Mouse (Mus musculus) cerebellum, postnatal 4 days (tissue): ENCODE results near the gene Ticam1.

ENCODE experiments used
- DNase-seq, 2 experiments: peaks; one replicate each; pipeline ENCODE4 v3.0.0; 2022; ENCODE audit warnings: low spot score in 2 of 2, mixed read lengths in 1 of 2

Gene Ticam1

DNA sequence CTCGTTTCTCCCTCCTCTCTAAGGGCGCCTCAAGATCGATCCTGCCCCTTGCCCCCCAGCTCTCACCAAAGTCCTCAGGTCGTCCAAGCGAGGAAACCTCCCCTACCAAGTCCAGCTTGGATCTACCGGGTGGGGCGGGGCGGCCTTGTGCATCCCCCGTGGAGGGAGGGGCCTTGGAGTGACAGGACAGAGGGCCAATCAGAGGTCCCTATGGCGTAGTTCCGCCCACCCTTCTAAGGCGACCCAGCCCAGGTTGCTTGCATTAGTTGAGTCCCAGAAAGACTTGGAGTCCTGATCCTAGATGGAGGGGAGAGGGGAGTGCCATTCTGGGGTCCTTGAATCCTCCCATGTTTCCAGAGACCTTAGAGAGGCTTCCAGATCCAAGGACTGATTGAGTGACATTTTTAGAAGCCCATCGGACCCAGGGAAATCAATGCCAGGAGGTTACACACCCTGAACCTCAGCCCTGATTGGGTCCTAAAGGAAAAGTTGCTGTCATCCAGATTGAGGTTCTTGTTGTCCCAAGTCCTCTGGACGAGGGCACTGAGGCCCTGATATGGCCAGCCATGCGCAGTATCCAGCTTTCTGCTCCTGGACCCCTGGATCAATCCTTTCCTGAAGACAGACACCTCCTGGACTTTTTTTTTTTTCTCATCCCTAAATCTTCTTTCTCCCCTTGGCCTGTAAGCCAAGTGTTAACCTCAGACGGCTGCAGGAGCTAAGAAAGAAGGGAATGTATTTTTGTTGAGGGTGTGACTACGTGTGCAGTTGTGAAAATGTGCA, 14.0 kb upstream of the Ticam1 start:
- DNase-seq, result peak; percentile 63 to 64

DNA sequence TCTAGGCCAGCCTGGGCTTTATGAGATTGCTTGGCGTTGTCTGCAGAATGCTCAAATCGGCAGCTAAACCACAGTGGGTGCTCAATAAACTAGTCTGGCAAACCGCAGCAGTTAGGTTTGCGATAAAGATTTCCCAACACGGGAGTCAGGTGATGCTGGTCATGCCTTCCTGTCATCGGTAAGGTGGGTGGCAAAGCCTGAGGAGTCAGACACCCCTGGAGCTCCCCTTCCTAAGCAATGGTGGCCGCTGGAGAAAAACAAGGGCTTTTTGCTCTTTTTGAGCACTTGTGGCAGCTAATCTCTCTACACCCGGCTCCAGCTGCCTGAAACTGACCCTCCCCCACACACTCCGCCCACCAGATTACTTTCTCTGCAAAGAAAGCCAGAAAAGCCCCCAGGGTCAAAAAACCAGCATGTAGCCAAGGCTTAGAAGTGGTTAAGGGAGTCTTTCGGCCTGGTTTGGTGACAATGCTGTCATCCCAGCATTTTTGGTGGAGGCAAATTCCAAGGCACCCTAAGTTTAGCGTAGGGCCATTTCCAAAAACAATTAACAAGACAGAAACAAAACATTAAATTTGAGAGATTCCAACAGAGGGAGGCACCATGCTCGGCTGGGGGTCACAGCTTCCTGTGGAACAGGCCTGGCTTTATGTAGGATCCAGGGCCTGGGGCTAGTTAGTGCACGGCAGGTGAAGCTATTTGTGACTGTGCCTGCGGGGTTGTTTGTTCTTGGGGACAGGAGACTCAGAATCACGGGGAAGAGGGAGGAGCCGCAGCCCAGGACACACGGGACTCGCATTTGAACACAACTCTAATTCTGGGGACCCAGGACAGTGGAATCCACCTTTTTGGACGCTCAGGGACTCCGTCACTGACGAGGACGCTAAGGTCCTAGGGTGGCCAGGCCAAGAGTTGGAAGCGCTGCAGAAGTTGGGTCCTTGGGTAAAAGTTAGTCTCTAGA, 13.1 kb upstream of the Ticam1 start:
- no peak for DNase-seq

DNA sequence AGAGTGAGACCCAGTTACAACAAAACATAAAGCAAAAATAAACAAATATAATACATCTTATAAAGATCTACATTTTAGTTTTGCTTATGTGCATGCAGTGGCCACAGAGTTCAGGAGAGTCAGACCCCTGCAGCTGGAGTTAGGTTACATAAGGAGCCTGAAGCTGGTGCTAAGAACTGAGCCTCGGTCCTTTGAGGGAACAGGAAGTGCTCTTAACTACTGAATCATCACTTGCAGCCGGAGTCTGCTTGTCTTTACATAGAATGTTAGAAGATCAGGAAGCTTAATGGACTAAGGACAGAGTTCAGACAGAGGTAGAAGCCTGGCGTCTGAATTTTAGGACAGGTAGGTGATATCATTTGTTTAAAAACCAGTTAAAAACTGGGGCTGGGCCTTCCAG, 12.3 kb upstream of the Ticam1 start:
- no peak for DNase-seq

DNA sequence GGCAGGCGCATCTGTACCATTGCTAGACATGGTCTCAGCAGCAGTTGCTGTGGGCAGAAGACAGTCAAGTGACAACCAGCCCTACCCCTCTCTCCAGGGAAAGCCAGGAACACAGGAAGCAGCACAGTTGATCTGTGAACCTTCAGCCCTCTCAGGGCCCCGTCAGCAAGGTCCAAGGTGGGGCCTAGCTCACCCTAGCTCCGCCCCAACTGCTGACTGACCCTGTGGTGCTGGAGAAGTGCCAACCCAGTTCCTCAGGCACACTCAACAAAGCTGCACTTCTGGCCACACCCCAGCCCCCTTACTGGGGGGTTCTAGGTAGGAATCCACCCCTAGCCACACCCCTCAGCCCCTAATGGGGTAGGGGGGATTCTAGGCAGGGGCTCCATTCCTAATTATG, 11.2 kb upstream of the Ticam1 start:
- DNase-seq, result no peak

DNA sequence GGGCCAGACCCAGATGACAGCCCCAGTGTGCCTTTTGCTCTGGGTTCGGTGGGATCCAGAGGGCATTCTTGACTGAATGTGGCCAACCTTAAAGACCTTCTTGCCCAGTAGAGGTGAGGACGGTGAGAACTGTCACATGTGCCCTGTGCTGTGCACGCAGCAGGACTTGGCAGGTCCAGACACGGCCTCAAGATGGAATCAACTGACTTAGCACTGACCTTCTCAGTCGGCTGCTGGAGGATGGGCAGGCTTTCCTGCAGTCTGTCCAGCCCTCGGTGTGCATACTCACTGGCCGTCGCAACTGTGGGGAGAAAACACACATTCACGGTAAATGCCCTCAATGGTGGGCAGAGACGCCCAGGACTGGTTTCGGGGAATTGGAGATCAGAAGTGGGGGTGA, 9.4 kb upstream of the Ticam1 start:
- no peak for DNase-seq

DNA sequence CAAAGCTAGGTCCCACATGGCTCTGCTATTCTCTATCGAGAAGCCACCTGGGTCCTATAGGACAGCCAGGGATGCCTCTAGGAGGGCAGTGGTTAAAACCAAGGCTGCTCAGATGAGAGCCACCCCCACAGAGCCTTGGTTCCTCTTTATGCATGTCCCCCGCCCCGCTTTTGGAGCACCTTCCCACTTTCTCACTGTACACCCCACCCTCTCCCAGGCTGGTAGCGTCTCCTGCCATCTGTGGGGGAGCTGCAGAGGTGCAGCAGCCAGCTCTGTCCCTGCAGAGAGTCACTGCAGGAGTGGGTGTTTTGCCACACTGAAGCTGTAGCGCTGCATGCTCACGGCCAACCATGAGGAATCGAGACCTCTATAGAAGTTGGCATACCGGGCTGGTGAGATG, 6.7 kb upstream of the Ticam1 start:
- no peak for DNase-seq

DNA sequence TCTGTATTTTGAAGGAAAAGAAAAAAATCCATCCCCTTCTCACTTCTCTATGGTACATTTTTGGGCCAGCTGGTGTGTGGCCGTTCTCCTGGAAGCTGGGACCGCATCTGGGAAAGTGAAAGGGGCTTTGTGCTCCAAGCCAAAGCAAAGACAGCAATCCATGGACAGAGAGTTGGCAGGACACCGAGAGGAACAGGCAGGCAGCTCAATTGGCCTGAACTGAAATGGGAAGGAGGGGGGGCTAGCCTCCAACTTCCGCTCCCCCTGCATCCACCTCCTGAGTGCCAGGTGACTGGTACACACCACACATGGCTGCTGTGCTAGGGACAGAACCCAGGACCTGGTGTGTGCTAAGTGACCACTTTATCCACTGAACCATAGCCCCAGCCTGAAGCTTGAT, 6.2 kb upstream of the Ticam1 start:
- DNase-seq, result no peak

DNA sequence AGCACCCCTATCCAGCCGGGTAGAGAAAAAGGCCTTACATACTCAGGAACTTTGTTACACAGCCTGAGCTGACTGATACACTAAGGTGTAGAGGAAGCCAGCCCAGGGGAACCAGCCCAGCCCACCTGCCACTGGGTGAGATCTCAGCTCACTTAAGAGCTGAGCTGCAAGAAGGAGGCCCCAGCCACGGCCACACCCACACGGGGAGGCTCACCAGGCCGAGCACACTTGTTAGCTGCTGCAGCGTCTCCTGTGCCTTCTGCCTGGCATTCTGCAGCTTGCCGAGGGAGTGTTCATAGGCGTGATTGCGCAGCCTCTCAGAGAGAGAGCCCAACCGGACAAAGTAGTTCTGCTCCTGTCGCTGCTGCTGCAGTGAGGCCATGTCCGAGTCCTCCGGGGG, 4.6 kb upstream of the Ticam1 start:
- DNase-seq, result no peak

DNA sequence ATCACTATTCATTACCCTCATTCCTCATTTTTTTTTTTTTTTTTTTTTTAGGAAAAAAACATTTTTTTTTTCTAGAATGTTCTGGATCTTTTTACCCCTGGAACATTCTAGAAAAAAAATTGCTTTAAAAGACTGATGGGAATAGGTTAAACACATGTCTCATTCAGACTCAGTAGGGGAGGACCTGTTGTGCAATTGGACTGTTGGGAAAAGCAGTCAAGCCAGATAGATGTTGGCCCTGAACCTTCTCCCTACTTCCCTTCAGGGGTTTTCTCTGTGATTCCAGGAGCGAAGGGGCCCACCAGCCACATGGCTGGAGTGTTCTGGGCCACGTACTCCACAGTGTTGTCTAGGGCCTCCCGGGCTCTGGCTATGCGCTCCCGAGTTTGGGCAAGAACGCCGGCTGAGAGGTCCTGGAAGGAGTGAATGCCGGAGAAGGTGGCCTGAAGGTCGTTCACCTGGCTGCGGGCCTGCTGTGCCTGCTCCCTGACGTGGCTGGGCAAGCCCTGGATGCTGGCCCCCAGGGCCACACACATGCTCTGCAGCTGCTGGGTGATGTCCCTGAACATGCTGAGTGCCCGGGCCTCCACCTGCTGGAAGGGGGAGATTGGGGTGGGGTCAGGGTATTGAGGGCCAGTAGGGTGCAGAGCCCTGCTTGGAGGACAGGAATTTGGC, 3.0 kb upstream of the Ticam1 start:
- no peak for DNase-seq

DNA sequence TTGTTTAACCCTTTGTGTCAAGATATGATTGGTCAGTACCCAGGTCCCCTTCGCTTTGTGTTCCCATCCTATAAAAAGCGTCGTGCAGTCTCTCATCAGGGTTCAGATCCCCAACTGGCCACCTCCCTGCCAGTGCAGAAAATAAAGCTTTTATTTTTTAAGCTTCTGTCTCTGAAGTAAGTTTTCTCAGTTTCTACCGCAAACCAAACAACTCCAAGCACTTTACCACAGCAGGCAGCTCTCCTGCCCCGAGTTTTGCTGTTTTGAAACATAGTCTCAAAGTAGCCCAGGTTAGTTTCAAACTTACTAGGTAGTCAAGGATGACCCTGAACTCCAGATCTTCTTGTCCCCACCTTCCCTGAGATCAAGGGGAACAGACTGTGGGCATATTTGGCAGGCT, 1.8 kb upstream of the Ticam1 start:
- DNase-seq, result no peak

DNA sequence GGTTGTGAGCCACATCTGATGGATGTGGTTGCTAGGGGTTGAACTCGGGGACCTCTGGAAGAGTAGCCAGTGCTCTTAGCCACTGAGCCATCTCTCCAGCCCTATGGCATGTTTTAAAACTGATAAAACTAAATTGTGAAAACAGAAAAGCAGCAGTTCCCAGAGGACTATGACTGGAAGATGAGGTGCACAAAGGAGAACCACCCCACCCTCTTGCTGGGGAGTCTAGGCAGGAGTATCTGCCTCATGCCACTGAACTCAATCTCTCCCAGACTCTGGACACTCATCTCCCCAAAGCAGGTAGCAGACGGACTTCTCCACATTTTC, 944 bp upstream of the Ticam1 start:
- DNase-seq, result no peak

DNA sequence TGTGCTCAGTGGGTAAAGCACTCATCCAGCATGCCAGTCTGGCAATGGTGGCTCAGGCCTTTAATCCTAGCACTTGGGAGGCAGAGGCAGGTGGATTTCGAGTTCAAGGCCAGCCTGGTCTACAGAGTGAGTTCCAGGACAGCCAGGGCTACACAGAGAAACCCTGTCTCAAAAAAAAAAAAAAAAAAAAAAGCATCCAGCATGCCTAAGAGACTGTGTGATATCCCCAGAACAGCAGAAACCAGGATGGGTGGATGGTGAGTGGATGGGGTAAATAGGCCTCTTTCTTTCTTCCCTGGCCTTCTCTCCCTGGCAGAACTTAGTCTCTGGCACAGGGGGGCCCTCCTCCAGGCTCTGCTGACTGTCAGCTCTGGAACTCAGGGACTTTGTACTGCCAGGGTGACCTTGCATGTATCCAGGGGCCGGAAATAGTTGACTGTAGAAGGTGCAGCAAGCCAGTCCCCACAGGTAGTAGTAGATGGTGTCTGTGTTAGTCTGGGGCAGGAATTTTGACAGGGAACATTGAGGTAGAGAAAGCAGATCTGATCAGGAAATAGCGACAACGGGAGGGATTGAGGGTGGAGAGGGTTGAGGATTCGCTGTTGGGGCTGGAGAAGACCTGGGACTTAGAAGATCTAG, 625 bp downstream of the Ticam1 start:
- DNase-seq, result no peak

DNA sequence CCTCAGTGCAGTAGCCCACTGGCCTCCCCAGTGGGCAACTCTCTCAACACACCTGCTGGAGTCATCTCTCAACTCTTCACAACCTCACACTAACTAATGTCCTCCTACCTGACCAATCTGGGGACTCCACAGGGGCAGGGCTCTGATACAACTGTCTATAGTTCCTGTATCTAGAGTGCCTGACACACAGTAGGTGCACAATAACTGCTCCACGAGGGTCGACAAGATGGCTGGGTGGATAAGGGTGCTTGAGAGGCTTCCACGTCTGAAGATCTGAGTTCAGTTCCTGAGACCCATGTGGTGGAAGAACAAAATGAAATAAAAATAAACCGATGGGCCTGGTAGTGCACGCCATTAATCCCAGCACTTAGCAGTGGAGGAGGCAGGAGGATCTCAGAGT, 2.6 kb downstream of the Ticam1 start:
- no peak for DNase-seq

DNA sequence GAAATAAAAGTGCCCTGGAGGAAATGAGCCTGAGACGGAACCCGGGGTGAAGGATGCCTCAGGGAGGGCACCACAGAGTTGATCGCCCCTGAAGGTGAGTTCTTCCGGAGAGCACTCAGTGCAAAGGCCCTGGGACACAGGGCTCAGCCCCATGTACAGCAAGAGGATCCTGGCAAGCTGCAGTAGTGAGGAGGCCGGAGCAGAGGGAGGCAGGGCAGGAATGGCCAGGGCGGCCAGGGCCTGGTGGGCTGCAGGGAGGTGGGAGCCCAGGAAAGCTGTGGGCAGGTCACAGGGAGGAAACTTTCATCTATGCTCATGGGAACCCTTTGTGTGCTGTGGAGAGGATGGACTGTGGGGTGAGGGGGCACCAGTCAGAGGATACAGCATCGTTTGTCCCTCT, 3.1 kb downstream of the Ticam1 start:
- no peak for DNase-seq

DNA sequence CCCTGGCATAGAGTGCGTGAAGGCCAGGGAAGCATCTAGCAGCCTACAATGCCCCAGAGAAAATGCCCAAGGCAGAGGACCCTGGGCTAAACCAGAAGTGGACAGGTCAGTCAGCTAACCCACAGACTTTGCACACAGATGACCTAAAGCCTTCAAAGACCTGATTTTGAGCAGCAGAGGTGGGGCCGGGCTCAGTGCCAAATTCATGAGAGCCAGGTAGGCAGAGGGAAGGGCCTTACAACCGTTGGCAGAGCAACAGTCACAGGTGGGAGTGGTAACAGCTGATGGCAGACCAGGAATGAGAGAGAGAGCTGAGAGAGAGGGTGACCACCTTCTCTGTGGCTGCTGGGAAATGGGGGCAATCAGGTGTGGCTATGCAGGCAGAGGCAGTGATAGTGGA, 3.9 kb downstream of the Ticam1 start:
- DNase-seq, result no peak

DNA sequence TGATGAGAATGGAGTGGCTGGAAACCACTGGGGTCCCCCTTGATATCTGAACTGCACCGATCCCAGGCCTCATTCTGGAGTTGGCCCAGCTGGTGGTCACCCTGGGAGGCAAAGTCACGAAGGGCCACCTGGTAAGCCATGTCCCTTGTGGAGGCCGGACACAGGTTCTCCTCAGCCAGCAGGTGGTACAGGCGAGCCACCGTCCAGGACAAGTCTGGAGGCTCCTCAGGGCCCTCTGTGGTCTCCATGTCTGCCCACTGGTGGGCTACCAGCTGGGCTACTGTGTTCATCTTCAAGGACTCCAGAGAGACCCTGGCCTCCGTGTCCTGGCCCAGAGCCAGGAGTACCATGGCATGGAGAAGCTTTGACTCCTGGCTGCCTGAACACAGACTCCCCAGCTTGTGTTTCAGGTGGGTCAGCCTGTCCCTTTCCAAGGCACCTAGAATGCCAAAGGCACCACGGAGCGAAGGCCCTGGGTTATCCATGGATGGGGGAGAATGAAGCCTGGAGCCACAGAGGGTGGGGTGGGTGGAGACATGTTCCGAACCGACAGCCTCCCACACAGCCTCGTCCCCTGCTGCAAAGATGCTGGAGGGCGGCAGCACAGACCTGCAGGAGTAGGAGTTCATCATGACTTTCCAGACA, 4.9 kb downstream of the Ticam1 start:
- DNase-seq, result no peak

DNA sequence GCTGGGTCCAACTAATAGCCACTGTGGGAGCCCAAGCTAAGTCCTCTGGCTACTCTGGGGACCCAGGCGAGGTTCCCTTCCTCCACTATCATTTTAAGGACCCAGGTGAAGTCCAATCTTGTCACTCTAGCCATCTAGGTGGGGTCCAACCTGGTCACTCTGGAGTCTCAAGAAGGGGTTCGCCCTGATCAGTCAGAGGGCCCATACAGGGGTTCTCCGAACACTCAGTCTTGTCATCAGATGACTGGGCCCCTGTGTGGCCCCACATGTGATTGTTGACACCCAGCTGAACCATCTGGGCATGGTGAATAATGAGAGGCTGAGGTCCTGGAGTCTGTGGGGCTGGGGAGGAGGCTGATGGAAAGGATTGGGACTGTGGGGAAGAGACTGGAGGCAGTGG, 6.8 kb downstream of the Ticam1 start:
- no peak for DNase-seq

DNA sequence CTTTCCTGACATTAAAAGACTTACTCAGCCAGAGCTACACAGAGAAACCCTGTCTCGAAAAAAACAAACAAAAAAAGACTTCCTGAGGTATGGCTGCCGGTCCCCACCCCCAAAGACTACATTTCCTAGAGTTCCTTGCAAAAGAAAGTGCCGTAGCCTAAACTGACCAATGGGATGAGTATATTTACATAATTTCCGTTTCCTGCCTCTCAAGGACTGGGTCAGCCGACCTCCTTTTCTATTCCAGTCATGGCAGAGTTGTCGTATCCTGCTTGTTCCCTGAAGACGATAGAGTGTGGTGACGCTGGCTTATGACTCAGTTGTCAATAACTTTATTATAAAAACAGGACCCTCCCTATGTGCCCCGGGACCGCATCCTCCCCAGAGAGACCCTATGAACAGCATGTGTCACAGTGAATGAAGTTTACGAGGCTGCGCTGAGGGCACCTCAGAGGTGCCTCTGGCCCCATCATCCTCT, 7.4 kb downstream of the Ticam1 start:
- DNase-seq, result peak in 1 of 2 experiments; percentile 48

DNA sequence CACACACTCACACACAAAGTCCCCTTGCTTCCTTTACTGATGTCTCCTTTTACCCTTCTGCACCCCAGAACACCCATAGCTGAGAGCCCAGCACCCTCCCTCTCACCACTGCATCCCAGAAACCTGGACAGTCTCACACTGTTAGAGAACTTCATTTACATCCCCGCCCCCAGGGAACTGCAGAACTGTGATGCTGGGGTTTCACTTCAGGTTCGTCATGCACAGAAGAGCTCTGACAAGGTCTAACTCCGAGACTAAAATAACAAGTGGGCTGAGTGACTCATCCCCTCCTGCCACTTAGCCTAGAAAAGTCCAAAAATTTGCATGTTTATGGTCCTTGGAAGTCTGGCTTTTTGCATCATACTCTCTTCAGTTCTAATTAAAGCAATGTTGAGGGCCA, 10.3 kb downstream of the Ticam1 start:
- DNase-seq, result no peak

DNA sequence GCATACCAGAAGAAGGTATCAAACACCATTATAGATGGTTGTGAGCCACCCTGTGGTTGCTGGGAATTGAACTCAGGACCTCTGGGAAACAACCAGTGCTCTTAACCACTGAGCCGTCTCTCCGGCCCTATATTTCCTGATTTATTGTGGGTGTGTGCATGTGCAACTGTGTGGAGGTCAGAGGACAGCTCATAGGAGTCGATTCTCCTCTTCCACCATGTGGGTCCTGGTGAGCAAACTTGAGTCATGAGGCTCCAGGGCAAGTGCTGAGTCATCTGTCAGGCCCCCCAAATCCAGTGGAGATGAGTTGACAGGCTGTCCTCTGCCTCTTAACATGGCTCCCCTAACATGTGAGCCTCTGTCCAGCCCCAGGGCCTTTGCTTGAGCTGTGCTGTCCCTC, 10.7 kb downstream of the Ticam1 start:
- DNase-seq, result no peak

DNA sequence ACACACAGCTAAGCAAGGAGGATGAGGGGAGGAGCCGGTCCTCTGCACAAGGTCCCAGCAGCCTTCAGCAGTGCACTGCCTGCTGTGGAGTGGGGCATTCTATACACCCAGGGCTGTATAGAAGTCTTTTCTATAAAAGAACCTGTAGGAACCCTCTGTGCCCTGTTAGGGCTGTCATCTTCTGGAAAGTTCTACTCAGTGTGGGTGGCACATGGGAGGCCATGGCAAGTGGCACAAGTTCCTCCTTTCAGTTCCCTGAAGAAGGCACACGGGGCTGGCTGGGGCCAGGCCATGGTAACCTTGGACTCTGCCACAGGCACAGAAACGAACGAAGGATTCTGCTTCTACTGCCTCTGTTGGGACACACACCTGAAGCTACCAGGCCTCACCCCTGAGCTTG, 11.6 kb downstream of the Ticam1 start:
- no peak for DNase-seq
